Mouse (Mus musculus) limb, embryonic 14.5 days (tissue): ENCODE measurements at regions not wholly inside any gene's neighbourhood (a gene's known extent, or its start where the extent isn't known, plus 50 kb on each side); places are given as distances from the start of the nearest gene placed in this dataset.

Experiments used
- ATAC-seq: fragments of 200-750 bp; cut with Nextera tagmentation; 2 replicates; pipeline ENCODE4 v1.8.0; 2017; ENCODE audit warnings: low read depth, moderate number of reproducible peaks, moderate TSS enrichment; ENCODE audit not compliant: low FRiP score
- DNase-seq: peaks from one replicate; pipeline ENCODE4 v3.0.0-alpha.2; 2015; ENCODE audit warnings: low spot score
- H3K27ac ChIP-seq: fragments of 300-500 bp; sonication (generic); replicated peaks from 2 replicates; pipeline ENCODE4 v1.5.1; 2014; ENCODE audit warnings: low read depth, mild to moderate bottlenecking, low read length, moderate library complexity, mixed read lengths
- H3K27me3 ChIP-seq: fragments of 300-500 bp; sonication (generic); 2 replicates; pipeline ENCODE4 v1.6.1; 2014; ENCODE audit warnings: low read length, mixed read lengths; ENCODE audit not compliant: control insufficient read depth, insufficient read depth
- H3K36me3 ChIP-seq: fragments of 300-500 bp; sonication (generic); 2 replicates; pipeline ENCODE4 v1.6.1; 2014; ENCODE audit warnings: mild to moderate bottlenecking, low read length, moderate library complexity, mixed read lengths; ENCODE audit not compliant: control insufficient read depth, insufficient read depth
- H3K4me1 ChIP-seq: fragments of 300-500 bp; sonication (generic); 2 replicates; pipeline ENCODE4 v1.6.1; 2014; ENCODE audit warnings: antibody characterized with exemption, low read length, mixed read lengths; ENCODE audit not compliant: control insufficient read depth, insufficient read depth
- H3K4me2 ChIP-seq: fragments of 300-500 bp; sonication (generic); replicated peaks from 2 replicates; pipeline ENCODE4 v1.6.1; 2014; ENCODE audit warnings: low read depth, mild to moderate bottlenecking, low read length, moderate library complexity; ENCODE audit not compliant: severe bottlenecking
- H3K4me3 ChIP-seq: fragments of 300-500 bp; sonication (generic); replicated peaks from 2 replicates; pipeline ENCODE4 v1.5.1; 2014; ENCODE audit warnings: low read length
- H3K9ac ChIP-seq: fragments of 300-500 bp; sonication (generic); 2 replicates; pipeline ENCODE4 v1.6.1; 2014; ENCODE audit warnings: mild to moderate bottlenecking, low read depth, low read length, moderate library complexity; ENCODE audit not compliant: severe bottlenecking
- H3K9me3 ChIP-seq: fragments of 300-500 bp; sonication (generic); 2 replicates; pipeline ENCODE4 v1.6.1; 2016; ENCODE audit warnings: low read length; ENCODE audit not compliant: control insufficient read depth
- POLR2A ChIP-seq: fragments of 200-500 bp; IDR thresholded peaks from 2 replicates; pipeline ENCODE4 v1.8.0; 2012; ENCODE audit warnings: inconsistent platforms, mild to moderate bottlenecking, moderate library complexity, borderline replicate concordance; ENCODE audit not compliant: insufficient read depth, insufficient read length; ENCODE audit errors: extremely low read depth
- WGBS: fragments of 180-500 bp; shearing (Covaris S2); extraction: QIAGEN DNeasy Blood & Tissue Kit; methylation state at CpG from one replicate; pipeline ENCODE4 v1.1.7; 2014; 5-methylcytosine and 5-hydroxymethylcytosine counted together

- no peaks in the 10 kb centered on the region for H3K9me3 ChIP-seq
- H3K4me1 ChIP-seq = peaks cover 3% of the 10 kb centered on the region; the same call in 1 of the 2 replicates
- ATAC-seq (peak; percentile 30; the same call in 1 of the 2 replicates), DNase-seq (peak; percentile 47)
- 37% methylated on average over 13 of the region's 13 CpGs for WGBS
- H3K36me3 ChIP-seq = no peaks in the 10 kb centered on the region
- no peak overlapping the region for H3K27ac ChIP-seq
- H3K27me3 ChIP-seq = no peaks in the 10 kb centered on the region
- no peak overlapping the region for H3K9ac ChIP-seq
- no peak overlapping the region for H3K4me2 ChIP-seq
- H3K4me3 ChIP-seq = no peak overlapping the region
- TF ChIP-seq POLR2A = no peak
These were observed 344.5 kb downstream of the Tmem38b start for GRCm38 (mm10) chr4:54170202-54170931.

GRCm38 (mm10) chr4:54184213-54184612, 358.4 kb downstream of the Tmem38b start:
- no peak overlapping the region for H3K9ac ChIP-seq
- H3K4me1 ChIP-seq = no peaks in the 10 kb centered on the region
- H3K27me3 ChIP-seq = no peaks in the 10 kb centered on the region
- H3K27ac ChIP-seq = no peak overlapping the region
- no peak for TF ChIP-seq POLR2A
- no peak overlapping the region for H3K4me3 ChIP-seq
- H3K36me3 ChIP-seq = no peaks in the 10 kb centered on the region
- no peak overlapping the region for H3K4me2 ChIP-seq
- WGBS = 63% methylated on average over 1 of the region's 1 CpGs
- no peak for ATAC-seq
- DNase-seq = peak; percentile 56
- no peaks in the 10 kb centered on the region for H3K9me3 ChIP-seq

- 90% methylated on average over 2 of the region's 2 CpGs for WGBS
- Histone ChIP-seq H3K4me2 (no peak overlapping the region), H3K4me1 (0 out of 2 replicates have a peak, but pooled peaks cover 3% of the 10 kb centered on the region), H3K4me3 (no peak overlapping the region), H3K27me3 (no peaks in the 10 kb centered on the region), H3K9ac (no peak overlapping the region), H3K27ac (no peak overlapping the region), H3K36me3 (no peaks in the 10 kb centered on the region), H3K9me3 (no peaks in the 10 kb centered on the region)
- DNase-seq (no peak), ATAC-seq (no peak)
- TF ChIP-seq POLR2A = no peak
These were observed 369.9 kb downstream of the Tmem38b start for GRCm38 (mm10) chr4:54195734-54196133.

- H3K4me1 ChIP-seq = 0 out of 2 replicates have a peak, but pooled peaks cover 9% of the 10 kb centered on the region
- no peaks in the 10 kb centered on the region for H3K9me3 ChIP-seq
- H3K9ac ChIP-seq = no peak overlapping the region
- TF ChIP-seq POLR2A = no peak
- H3K4me3 ChIP-seq = no peak overlapping the region
- no peaks in the 10 kb centered on the region for H3K36me3 ChIP-seq
- H3K27ac ChIP-seq = no peak overlapping the region
- 31% methylated on average over 4 of the region's 4 CpGs for WGBS
- no peak overlapping the region for H3K4me2 ChIP-seq
- ATAC-seq (no peak; the same call in 1 of the 2 replicates), DNase-seq (peak; percentile 23)
- no peaks in the 10 kb centered on the region for H3K27me3 ChIP-seq
These were observed 376.6 kb downstream of the Tmem38b start for GRCm38 (mm10) chr4:54202440-54202839.

- TF ChIP-seq POLR2A = no peak
- Histone ChIP-seq H3K4me2 (no peak overlapping the region), H3K9me3 (no peaks in the 10 kb centered on the region), H3K4me3 (no peak overlapping the region), H3K9ac (no peak overlapping the region), H3K27me3 (no peaks in the 10 kb centered on the region), H3K27ac (no peak overlapping the region), H3K4me1 (no peaks in the 10 kb centered on the region), H3K36me3 (no peaks in the 10 kb centered on the region)
- ATAC-seq (no peak), DNase-seq (peak; percentile 32)
- 31% methylated on average over 3 of the region's 3 CpGs for WGBS
These were observed 398.7 kb downstream of the Tmem38b start for GRCm38 (mm10) chr4:54224572-54224971.
